Mouse (Mus musculus) monocyte, adult 2 months (primary cell): ENCODE data around the gene Sez6l2.
A peak's percentile ranks its signal among the peaks of the same experiment; 100 is the strongest.

Source experiments
- DNase-seq, 2 experiments: peaks; one replicate each; pipeline ENCODE4 v3.0.0; 2022; ENCODE audit warnings: low spot score in 2 of 2, low read depth in 1 of 2

The Sez6l2 gene

DNA sequence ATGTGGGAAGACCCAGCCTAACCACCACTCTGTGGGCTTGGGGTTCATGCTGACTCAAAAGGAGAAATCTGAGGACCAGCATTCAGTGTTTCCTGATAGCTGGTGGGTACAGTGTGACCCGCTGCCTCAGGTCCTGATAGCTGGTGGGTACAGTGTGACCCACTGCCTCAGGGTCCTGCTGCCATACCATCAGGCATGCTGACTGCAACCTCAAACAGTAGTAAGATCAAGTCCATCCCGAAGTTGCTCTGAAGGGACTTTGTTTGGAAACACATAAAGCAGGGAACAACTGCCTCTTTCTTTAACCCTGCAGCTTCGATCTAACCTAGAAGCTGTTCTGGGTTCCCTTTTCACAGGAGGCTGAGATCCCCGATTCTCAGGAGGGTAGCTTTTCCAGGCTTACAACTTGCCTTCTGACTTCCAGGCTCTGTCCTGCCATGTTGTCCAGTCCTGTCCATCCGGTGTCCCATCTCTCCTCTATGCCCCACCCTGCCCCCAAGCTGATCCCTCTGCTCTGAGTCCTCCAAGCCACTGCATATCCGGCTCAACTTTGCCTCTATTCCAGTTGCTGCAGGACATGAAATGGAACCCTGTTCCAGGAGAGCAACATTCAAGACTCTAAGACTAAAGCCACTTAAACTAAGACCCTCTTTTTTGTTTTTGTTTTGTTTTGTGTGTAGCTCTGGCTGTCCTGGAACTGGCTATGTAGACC lies 57.1 kb downstream of the Sez6l2 start:
- DNase-seq, result no peak

DNA sequence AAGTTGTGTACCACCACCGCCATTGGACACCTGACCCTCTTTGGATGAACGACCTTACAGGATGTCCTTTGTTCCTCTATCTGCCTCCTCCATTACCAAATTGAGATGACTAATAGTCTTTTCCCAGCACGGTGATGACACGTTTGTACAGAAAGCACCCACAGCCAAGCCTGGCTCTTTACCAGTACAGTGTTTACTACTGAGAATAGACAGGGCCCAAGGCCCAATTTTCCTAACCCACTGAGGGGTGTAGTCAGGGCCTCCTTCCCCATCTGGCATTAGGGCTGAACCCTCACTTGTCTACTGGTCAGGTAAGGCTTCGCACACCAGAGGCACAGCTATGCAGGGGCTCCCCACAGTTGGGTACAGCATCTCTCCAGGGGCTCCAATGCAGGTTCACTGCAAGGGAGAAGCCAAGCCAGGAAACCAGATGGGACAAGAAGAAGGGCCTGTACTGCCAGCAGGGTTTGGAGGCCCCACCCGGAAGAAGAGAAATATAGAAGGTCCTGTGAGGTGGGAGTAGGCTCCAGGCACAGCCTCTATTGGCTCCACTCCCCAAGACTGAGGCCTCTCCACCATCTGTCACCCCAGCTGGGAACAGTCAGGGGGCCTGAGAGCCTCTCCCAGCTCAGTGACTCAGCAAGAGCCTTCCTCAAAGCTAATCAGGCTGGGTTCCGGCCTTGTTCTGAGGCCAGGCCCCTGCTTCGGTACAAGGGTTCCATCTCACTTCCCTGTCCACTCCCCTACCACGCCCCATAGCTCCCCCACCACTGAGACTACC lies 58.1 kb downstream of the Sez6l2 start:
- DNase-seq, result peak; percentile 64 to 73

DNA sequence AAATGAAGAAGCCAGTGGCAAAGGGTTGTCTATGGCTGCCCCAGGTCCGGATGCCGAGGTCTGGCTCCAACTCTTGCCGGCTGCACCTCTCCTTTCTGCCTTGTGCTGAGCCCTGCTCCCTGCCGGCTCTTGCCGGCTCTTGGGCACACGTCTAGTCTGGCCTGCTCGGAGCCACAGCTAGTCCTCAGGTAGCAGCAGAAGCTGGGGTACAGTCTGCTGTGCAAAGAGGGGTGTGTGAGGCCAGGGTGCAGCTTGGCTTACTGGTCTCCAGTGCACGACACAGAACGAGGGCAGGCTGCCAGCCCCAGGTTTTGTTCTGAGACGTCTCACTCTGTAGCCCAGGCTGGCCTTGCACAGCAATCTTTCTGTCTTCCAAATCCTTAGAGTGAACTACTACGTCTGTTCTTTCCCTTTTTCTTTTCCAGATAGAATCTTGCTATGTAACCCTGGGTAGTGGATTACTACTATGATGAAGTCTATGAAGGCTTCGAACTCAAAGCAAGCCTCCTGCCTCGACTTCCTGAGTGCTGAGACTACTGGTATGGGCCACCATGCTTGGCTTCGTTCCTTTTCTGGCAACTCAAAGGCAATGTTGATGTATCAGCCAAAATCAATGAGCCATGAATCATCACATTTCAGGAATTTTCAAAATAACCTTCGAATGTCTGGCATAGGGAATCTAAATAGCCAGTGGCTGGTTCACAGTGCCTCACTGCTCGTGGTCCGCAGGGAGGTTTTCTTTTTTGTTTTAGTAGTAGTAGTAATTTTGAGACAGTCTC lies 59.1 kb downstream of the Sez6l2 start:
- DNase-seq, result no peak

DNA sequence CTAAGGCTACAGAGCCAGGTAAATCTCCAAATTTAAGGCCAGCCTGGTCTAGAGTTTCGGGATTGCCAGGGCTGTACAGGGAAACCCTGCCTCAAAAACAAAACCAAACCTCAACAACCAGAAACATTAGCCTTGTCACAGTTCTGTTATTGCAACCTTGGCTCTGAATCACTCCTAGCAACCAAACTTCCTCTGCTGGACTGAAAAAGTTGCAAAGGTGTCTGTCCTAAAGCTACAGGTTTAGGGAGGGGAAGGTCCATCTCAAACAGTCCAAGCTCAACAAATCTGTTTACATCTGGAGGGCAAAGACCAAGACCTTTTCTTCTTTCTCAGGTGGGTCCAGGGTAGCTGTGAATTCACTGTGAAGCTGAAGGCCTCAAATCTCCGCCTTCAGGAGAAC lies 60.7 kb downstream of the Sez6l2 start:
- no peak for DNase-seq

DNA sequence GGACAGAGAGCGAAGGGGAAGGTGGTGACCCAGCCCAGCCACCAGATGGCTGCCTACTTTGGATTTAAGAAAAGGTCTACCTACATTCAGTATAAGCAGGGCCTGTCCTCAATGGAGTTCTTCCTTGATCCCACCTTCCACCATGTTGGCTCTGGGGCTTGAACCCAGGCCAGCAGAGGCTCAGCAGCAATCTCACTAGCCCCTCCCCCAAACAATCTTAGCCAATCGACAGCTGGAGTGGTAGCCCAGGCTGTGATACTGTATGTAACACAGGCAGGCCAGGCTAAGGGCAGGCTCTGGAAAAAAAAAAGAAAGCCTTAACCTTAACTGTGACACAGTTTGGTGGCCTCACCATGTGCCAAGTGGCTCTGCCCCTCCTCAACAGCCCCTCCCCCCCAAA lies 61.4 kb downstream of the Sez6l2 start:
- DNase-seq, result no peak

DNA sequence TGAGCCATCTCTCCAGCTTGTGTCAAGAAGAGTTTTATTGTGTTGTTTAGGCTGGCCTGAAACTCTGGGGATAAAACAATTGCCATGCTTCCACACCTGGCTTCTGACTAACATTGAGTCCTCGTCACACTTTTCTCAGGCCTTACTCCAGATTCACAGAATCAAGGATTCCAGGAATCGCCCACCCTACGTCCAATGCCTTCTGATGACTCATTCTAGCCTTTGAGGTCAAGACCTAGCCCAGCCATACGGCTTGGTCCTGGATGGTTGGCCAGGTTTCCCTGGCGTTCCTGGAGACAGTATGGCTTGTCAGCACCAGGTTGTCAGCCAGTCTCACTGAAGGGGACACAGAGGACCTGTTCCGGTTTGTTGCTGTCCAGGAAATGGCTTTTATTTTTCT lies 62.0 kb downstream of the Sez6l2 start:
- DNase-seq, result no peak

DNA sequence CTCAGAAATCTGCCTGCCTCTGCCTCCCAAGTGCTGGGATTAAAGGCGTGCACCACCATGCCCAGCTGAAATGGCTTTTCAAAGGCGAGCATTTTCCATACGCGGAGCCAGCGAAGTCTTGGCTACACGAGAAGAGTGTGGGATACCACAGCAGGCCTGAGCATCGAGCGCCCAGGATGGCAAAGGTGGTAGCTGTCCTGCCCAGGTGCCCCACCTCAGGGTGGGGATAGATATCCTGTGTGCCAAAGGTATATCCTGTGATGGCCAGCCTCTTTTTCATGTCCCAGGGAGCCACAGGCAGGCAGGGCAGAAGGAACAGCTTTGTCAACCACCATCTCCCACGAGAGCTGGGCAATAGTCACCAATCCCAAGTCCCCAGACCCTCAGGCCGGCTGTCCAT lies 62.5 kb downstream of the Sez6l2 start:
- DNase-seq, result no peak

DNA sequence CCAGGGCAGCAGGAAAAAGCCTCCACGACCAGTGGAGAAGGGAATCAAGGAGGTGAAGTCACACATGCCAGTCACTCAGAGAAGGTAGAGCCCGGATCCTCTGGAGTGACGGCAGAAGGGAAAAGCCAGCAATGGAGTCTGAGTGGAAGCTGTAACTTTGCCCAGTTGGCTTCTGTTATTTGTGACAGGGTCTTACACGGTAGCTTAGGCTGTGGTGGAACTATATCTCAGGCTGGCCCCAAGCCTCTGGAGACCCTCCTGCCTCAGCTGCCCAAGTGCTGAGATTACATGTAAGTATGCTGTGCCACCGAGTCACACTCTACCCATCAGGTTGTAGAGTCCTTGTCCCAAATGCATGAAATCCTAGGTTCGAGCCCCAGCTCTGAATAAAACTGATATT lies 63.0 kb downstream of the Sez6l2 start:
- no peak for DNase-seq

DNA sequence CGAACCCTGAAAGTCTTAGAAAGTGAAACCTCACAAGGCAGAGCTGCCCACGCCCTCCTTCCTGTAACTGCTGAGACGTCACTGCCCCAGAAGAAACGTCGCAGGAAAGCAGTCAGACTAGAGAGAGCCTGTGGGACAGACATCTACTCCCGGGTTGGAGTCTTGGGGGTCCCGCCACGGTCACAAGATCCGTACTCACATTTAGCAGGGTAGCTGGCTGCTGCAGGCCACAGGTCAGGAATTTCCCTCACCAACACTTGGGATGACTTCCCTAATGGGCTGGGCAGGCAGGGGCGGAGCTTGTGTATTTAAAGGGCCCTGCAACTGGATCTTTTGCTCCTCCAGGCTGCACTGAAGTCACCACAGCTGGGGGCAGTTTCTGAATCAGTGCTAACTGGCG lies 64.0 kb downstream of the Sez6l2 start, which contains the start of gene Mvp:
Gene Mvp, minus strand, starts transcription at position 302 of the 400 bp plus-strand sequence.
- DNase-seq, result peak in 1 of 2 experiments; percentile 68

DNA sequence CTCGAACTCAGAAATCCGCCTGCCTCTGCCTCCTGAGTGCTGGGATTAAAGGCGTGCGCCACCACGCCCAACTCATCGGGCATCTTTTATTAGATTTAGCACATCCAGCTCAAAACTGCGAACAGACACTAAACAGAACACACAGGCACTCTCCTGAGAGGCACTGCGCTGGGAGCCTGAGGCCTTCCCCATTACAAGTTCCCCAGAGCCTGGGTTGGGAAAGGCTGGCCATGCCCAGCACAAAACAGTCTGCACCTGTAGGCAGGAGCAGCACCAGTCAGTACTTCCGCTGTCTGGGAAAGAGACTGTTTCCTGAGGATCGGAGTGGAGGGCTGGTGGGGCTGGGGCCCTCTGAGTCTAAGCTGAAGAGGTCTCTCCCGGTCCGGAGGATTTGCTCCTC lies 64.6 kb downstream of the Sez6l2 start:
- no peak for DNase-seq

DNA sequence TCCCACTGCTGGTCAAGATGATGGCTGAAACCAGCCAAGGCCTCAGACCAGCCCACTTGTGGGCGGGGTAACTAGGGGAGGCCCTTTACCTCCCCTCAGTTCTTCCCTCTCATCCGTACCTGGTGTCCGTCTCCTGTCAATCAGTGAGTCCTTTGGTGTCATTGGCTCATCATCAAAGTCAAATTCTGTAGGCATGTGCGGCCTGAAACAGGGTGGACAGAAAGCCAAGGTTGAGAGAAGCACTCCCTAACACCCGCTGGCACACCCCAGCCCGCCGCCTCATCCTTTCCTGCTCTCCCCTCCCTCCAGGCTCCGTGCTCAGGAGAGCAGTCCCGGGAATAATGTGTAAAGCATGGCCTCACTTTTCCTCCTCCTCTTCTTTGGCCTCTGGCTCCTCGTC lies 65.7 kb downstream of the Sez6l2 start:
- DNase-seq, result no peak

DNA sequence TGATC lies 65.9 kb downstream of the Sez6l2 start, which contains the start of gene Pagr1b:
Gene Pagr1b, minus strand, starts transcription at position 4 of the 5 bp plus-strand sequence.
- DNase-seq, result no peak

DNA sequence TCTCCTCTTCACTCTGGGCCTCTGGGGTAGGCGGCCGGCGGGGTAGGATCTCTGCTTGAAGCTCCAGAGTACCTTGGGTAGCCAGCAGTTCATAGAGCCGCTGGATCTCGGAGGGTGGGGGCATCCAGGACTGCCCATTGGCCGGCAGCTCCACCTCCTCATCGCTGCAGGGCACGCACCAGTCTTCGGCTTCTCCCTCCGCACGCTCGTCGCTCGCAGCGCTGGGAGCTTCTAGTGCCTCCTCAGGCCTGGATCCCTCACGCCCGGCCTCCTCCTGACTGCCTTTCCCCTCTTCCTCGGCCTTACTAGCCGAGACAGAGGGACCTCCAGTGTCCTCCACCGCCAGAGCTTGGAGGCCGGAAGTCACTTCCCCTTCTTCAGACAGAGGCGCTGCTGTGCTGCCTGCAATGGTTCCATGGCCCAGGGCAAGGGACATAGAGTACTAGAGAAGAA lies 66.1 kb downstream of the Sez6l2 start:
- DNase-seq, result peak in 1 of 2 experiments; percentile 28

DNA sequence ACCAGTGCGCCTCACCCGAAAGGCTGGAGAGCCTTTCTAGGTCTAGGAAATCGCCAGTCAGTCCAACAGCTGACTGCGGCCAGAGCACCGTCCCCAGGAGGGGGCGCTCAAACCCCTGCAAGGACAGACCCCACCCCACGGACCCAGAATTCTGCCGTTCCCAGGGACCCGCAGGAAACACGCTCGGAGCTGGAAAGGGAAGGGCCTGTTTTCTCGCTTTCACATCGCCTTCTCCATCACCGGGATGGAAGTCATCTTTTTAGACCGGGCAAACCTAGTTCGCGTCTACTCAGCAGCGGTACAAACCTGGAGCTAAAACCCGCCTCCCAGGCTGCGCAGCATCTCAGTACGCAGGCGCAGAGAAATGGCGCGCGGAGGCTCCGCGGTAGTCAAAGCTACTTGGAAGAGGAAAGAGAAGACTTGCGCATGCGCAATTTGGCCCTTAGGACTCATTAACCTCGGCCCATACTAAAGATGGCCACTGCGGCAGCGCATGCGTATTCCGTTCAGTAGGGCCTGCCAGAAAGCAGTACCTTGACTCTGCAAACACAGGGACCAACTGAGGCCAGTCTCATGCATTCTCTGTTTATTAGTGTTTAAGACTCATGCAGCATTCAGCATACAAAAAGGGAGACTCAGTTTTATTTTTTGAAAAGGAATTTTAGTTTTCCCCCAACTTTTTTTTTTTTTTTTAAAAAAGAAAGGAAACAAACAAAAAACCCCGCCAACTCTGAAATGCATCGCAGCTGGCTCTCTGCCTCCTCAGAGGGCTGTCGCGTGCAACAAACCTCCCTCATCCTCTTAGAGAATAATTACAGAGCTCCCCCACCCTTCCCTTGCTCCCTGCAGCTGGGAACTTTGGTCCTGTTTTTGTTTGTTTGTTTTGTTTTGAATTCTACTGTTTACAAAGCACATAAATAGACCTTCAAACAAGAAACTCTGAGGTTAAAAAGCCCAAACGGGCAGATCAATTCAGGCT lies 66.9 kb downstream of the Sez6l2 start, which contains the start of gene Pagr1a:
Gene Pagr1a, minus strand, starts transcription at position 382 of the 979 bp plus-strand sequence.
- DNase-seq, result peak; percentile 90 to 93

DNA sequence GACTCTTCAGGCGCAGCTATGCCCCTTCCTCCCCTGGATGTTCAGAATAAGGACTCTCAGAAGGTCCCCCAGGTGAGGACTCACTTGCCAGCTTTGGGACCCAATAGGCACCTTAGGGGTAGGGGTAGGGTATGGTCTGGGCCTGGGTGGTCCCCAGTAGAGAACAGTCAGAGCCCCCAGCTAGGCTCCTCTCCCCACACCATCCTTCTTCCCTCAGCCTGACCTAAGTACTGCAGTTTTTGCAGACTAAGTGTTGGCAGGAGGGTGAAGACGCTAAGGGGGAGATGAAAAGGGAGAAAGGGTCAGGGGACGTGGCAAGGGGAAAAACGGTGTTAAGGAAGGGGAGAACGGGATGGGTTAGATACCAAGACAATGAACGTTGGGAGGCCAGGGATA lies 67.6 kb downstream of the Sez6l2 start:
- DNase-seq, result no peak

DNA sequence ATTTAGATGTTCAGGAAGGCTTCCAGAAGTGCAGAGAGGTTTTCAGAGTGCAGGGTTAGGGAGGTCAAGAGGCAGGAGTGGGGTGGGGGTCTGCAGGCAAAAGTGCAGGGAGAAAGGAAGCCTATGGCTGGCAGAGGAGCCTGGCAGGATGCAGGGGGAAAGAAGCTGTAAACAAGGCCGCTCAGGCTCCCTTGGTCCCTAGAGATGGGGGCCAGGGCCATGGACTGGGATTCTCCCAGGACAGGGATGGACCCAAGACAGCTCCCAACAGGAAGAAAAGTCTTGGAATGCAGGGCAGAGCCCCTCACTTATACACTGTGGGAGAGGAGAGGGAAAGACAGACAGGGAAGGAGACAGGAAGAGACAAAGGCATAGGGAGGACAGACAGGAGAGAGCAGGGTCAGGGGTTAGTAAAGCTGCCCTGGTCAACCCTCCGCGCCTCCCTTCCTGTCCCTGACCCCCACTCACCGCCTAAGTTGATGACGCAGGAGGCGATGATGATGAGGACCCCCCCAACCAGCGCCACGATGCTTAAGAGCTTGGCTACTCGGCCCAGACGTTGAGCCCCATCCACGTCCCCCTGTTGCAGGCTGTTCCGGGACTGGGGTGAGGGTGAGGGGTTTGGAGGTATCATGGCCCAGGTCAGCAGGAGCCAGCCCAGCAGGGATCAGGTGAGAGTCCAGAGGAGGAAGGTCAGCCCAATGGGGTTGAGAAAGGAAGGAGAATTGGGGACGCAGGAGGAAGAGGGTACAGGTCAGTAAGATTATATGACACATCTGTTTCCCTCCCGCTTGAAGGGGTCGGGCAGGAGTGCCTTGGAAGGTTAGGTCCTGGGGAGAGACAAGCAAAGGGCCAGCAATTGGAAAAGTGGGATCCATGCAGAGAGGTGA lies 68.3 kb downstream of the Sez6l2 start:
- no peak for DNase-seq

DNA sequence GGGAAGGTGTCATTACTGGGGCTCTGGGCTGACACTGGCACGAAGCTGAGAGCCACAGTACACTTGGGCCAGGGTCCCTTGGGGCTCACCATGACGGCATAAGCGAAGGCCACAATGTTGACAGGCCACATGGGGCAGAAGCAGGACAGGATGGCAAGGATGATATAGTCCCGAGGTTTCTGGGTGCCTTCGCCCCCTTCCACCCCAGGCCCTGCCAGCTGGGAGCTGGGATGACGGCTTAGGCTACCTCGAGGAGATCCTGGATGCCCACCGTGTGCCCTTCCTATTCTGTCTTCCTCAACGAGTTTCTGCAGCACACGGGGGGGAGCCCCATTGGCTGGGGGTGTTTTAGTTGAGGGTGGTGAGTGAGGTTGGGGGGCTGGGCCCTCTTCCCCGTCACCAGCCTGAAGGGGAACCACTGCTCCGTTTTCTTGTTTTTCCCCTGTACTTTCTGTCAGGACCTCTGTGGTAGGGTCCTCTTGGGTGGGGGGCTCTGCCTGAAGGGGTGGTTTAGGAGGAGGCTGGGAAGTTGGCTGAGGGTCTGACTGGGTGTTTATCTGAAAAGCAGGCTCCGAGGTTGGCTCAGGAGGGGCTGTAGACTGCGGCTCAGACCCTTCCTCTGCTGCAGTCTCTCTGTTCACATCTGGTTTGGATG lies 69.1 kb downstream of the Sez6l2 start:
- no peak for DNase-seq

DNA sequence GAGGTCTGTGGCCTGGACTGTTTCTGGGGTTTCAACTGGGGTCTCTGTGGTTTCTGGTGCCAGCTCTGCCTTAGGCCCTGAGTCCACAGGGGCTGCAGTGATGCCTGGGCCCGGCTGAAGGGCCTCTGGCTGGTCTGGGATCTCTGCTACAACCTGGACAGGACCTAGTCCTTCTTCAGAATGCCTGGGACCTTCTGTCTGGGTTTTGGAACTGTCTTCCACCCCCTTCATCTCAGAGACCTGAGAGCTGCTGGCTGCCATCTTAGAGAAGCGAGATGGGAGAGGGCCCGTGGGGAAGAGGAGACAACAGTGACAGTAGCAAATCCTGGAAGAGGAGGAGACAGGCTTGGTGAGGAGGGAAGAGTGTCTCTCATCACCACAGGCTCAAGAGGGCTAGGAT lies 69.7 kb downstream of the Sez6l2 start:
- DNase-seq, result no peak
